Mouse (Mus musculus) T-helper 1 cell (primary cell): ENCODE results near the gene Trim46.

Experiments used
- in situ Hi-C: fragments of 300-600 bp; cut with MboI, MseI; formaldehyde crosslinking; loops from one replicate; pipeline ENCODE4 v1.15.1; 2025; ENCODE audit warnings: high pct_unique_total_duplicates

The Trim46 gene

DNA sequence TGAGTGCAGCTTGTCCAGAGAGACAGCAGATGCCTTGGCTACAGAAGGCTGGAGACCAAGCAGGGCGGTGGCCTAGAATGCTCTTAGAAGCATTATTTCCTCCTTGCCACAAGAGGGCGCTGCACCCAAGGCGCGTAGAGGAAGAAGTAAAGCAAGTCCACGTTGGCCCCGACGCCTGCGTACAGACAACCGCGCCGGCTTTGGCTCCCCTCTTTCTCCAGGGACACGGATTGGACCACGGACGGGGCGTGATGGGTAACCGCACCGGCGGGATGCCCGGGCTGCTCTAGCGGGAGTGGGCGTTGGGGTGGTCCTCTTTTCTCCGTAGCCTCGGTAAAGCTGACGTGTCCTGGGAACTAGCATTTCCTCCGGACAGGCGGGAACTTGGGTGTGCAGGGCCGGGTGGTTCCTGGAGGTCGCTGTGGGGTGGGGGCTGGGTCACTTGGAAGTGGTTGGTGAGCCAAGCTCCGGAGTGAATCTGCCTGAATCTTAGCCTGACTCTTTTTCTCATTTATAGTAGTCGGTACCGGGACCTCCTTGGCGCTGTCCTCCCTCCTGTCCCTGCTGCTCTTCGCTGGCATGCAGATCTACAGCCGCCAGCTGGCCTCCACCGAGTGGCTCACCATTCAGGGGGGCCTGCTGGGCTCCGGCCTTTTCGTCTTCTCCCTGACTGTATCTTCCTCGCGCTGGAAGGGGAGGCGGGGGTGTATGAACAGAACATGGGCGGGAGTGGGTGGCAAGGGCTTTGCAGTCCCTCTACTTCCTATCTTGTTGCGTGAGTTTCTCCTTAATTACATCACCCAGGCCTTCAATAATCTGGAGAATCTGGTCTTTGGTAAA, at the start of gene Trim46:
TSS of gene Trim46 (minus strand) at position 49 of the 840 bp plus-strand sequence.
- in situ Hi-C loops: loop anchor here (5.0 kb wide), 1 partner anchor 36 kb away; the partner anchor contains the start of gene Efna1

DNA sequence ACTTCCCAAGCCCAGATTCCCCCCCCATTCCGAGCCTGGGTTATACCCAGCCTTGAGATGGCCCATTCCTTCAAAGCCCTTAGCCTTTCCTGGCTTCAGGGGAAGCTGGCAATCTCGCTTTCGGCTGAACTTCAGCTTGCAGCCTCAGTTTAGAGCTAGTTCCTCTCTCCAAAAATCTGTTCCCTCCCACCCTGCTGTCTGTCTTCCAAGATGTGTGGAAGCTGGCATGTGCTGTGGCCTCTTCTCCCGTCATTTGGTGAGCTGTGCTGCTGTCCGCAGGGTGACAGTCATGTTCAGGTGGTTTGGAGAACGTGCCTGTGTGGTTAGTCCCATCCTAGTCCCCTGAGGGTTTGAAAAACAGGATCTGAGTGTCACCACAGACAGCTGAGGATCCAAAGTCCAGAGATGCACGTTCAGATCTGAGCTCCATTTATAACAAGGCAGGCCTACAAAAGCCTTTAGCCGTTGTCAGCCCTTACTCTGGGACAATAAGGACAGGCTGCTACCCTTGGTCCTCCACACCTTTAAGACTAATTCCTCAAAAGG, 49.6 kb upstream of the Trim46 start:
- in situ Hi-C loops: no loop called here

DNA sequence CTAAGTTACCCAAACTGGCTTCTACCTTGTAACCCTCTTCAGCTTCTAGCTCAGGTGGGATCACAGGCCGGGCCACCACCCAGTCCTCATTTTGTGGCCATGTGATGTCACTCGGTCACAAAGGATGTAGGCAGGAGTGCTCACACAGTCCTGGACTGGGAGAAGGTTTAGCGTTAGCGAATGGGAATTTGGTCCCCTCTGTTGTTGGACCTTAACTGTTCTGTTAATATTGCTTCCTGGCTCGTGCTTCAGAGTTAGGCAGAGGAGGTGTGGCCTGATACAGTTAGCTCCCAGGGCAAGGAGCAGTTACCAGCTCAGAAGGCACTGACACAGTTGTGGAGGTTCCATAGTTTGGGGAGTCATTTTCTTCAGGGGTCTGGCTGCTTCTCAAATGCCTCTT, 48.1 kb upstream of the Trim46 start:
- in situ Hi-C loops: no loop called here

DNA sequence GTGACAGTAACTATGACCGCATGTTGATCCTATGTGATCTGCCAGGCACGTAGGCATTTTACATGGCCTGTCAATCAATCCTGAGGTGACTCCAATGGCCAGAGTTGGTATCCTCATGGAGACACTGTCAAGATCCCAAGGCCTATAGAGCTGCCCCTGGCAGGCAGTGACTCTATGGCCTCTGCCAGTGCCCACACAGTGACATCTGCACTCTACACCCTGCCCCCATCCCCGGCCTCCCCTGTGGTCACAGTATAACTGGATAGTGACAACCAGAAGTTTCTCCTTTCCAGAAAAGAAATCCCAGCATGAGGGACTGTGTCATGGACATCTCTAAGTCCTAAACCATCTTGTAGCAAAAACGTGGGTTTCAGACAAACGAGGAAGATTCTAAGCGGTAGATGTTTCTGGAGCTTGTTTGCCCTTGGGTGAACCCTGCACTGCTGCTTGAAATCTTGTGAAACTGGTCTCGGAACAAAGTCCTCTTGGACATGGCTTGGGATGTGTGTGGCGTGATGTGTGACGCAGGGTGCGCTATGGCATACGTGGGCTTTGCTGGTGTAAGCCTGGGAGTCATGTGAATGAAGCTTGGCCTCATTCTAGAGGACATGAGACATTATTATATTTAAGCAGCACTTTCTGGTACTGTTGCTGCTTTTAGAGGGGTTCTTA, 47.3 kb upstream of the Trim46 start:
- in situ Hi-C loops: no loop called here

DNA sequence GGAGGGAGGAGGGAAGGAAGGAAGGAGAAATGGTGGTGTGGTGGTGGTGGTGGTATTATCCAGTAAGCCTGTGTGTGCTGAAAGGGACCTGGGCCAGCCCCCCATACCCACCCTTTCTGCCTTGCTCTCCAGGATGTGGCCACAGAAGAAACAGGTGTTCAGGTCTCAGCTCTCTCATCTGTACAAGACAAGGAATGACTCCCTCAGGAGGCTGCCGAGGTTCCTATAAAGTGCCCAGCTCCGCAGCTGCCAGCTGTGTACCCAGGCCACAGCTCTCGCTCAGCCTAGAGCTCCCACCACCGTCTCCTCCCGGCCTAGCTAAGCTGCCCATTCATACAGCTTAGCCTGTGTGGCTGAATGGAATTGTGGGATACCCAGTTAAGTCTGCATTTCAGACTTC, 46.2 kb upstream of the Trim46 start:
- in situ Hi-C loops: no loop called here

DNA sequence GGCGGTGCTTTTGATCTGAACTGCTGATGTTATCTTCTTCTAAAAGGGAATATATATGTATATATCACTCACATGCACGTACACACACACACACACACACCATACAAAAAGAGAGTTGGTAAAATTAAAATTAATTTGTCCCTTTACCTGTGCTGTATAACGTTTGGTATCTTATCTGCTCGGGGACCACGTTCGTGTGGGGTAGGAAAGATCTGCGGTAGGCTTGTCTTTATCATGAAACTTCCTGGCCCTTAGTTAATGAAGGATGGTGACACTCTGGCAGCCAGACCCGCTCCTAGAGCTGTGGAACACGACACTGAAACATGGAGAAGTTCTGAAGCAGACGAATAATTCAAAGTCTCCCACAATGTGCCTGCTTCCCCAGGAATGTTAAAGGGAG, 45.8 kb upstream of the Trim46 start:
- in situ Hi-C loops: no loop called here

DNA sequence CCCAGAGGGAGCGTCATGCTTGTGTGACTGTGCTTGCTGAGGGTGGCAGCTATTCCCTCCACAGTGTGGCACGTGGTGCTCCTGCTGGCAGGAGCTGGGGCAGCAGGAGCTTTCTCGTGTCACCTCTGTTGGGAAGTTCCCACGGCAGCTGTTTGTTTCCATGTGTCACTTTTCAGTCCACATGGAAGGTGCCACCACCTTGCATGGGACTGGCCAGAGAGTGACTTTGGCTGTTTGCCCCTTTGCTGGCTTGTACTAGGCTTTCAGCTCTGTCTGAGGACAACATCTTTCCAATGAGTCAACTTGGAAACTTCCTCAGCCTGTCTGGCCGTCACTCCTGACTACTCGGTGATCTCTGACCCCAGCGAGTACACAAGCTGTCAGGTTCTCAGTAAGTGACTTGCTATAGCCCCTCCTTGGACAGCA, 42.4 kb upstream of the Trim46 start:
- in situ Hi-C loops: no loop called here

DNA sequence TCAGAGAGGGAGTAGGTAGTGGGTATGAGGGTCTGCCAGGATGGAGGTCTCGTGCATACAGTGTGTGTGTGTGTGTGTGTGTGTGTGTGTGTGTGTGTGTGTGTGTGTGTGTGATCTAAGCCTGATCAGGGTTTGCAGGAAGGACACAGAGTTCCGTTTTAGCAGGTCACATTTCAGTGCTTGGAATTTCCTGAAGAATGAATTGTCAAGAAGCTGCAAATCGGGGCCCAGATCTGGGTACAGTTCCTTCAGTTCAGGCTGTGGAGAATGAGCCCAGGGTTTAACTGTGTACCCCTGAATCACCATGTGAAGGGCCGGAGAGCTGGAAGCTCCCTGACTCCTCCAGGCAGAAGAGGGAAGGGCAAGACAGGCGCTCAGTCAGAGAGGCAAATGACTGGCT, 41.2 kb upstream of the Trim46 start:
- in situ Hi-C loops: no loop called here

DNA sequence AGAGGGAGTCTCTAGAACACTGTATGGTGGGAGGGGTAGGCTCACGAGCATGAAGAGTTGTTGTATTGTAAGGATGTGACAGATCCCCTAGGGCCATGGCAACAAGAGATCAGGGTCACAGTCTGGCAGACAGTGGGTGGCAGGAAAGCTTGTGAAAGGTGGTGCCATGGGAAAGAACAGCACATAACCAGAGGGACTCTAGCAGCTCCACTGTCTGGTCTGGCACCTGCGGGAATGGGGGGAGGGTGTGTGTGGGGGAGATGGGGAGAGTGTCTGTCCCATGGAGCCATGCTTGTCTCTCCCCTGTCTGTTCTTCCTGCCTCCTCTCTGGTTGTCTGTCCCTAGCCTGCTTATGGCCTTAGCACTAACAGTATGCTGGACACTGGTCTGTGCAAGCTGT, 39.4 kb upstream of the Trim46 start:
- in situ Hi-C loops: no loop called here

DNA sequence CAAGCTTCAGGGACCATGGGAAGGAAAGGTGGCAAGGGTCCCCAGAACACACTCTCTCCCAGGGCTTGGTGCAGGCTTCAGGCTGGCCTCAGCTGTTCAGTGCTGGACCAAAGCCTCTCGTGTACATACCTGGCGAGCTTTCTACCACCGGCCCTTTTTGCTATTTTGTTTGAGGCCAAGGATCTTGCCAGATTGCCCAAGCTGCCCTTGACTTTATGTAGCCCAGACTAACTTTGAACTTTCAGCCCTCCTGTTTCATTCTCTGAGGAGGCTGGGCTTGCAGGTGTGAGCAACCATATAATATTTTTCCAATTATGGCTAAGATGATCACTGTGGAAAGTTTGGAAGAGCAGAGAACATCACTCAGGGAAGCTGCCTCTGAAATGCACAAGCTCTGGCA, 38.2 kb upstream of the Trim46 start:
- in situ Hi-C loops: loop anchor here (5.0 kb wide), 1 partner anchor 37 kb away; the partner anchor contains the start of genes Krtcap2 and Trim46

DNA sequence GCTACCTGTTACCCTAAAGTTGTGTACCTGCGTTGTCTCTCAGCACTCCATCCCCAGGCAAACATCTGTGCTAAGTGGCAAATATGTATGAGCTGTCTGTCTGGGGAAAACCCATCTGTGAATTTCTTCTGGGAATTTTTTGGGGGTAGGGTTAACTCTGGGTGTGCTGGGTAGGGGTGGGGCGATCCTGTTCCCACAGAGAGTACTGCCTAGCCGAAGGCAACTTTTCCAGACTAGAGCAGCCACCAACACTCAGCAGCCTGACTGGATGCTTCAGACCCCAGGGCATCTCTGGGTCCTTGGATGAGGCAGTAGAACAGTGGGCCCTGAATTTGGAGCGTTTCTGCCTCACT, 36.2 kb upstream of the Trim46 start:
- in situ Hi-C loops: loop anchor here (5.0 kb wide), 1 partner anchor 35 kb away; the partner anchor contains the start of genes Krtcap2 and Trim46

DNA sequence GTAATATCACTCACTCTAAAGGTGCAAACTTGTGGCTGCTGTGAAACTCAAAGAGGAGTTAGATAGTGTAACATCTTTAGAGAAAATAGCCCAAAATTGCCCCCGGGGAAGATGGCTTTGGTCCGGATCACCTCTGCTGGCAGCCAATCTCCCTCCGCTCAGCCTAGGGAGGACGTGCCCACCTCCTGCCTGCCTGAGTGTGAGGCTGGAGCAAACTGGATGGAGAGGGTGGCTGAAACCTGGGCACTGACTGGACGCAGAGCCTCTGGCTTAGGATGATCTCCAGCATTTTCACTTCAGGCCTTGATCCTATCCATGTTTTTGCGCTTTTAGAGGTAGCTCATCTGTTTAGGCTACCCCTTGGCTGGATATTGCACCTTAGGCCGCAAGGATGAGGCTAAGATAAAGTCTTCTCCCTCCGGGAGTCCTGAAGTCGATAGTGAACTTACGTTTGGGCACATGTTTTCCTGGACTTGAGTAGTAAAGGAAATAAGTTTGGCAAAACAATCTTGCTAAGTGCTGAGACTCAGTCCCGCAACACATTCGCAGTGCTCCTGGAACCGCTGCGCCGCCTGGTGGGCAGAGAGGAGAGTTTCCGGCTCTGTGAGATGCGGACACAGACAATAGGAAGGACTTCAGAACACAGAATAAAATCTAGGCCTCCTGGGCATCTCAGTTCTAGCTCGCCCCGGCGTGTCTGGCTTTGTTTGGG, 35.6 kb upstream of the Trim46 start:
- in situ Hi-C loops: loop anchor here (5.0 kb wide), 1 partner anchor 34 kb away; the partner anchor contains the start of genes Krtcap2 and Trim46

DNA sequence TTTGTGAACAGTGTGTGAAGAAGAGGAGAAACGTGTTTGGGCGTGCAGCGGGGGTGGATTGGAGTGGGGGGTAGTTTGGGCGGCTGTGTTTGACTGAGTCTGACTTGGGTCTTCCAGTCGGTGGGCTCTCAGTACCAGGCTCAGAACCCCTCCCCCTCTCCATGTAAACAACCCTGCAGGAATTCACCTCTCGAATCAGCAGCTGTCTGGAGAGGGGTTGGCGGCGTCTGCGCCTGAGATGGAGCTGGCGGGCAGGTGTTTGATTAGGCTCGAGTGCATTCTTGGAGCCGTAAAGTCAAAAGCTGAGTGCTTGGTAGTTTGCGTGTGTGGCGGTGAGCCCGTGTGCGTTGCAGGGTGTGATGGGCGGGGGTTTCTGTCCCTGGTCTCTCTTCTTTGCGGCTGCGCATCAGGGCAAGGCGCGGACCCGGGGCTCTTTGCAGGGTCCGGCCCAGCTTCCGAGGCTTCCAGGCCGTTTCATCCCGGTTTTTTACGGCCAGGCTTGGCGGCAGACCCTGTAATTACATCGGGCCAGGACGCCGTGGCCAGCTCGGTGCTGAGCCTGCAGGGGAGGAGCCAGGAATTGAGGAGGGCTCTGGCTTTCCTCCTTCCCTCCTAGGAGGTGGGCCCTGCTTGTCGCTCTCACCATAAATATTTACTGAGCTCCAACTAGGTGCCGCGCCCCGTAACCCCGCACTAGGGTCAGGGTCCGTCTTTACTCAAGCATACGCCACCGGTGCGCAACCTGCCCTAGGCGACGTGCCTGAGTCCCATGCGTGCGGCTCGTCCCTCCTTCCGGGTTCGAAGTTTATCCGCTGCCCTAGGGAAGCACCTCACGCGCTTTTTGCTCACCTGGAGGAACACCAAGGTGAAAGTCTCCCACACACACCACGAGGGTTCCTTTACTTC, 34.8 kb upstream of the Trim46 start, which contains the start of gene Efna1:
TSS of gene Efna1 (minus strand) at position 537 of the 906 bp plus-strand sequence.
- in situ Hi-C loops: loop anchor here (5.0 kb wide), 1 partner anchor 34 kb away; the partner anchor contains the start of genes Krtcap2 and Trim46

DNA sequence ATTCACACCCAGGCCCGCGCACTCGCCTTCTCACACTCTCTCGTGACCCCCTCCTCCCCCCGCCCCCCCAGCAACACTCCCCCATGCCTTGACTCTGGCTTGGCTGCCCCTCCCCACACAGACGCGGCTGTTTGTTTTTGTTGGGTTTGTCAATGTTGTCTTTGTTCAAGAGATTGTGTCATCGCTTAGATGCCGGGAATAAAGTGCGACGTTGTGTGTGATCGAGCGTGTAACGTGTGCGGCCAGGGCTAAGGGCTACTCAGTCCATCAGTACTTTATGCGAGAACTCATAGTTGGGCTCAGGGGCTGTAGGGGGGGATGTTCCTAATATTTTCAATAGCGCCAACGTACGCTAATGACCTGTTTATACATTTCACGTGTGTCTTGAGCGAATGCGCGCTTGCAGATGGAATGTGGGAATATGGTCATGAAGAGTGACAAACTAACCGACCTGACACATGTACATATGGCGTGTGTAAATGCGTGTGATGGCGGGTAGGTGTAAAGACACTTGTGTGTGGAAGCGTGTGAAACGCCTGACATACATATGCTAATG, 34.0 kb upstream of the Trim46 start:
- in situ Hi-C loops: loop anchor here (5.0 kb wide), 1 partner anchor 33 kb away; the partner anchor contains the start of genes Krtcap2 and Trim46

DNA sequence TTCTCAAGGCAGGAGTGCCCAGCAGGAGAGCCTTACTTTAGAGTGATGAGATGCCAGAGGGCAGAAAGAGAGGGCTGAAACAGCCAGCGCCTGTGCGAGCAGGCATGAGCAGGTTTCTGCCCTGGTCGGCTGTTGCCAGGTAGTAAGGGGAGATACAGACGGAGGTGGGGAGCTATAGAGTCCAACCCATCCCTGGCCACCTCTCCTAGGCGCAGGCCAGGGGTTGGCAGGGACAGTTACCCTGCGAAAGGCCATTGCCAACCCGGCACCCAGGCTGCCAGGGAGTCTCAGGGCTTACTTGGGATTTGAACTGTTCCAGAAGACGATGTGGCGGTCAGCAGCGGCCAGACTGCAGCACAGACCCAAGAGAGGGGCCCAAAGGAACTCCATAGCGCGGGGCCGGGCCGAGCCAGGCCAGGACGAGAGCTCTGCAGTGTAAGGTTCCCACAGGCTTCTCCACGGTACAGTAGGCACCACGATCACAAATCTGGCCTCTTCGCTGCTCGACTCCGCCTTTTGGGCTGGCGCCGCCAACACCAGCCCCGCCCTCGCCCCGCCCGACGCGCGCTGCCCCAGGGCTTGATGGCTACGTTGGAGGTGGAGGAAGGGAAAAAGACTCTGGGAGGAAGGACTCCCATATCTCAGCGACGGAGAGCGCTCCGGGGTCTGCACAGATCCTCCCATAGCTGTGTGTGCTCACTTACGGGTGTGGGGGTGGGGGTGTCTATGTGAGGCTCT, 33.2 kb upstream of the Trim46 start:
- in situ Hi-C loops: no loop called here

DNA sequence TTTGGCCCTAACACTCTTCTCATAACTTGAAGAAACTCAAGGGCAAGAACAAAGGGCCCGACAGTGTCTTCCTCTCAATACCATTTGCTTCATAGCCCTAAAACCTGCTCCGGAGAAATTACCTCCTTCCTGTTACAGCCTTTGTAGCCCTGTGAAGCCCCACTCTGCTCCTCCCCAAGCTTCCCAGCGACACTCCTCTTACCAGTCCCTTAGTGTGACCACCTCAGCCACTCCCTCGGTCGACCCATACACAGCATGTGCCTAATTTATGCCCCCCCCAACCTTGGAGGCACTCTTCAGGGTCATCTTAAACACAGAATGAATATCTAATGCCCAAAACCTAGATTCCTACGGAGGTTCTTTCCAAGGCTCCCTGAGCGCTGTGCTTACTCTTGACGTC, 32.5 kb upstream of the Trim46 start:
- in situ Hi-C loops: no loop called here

DNA sequence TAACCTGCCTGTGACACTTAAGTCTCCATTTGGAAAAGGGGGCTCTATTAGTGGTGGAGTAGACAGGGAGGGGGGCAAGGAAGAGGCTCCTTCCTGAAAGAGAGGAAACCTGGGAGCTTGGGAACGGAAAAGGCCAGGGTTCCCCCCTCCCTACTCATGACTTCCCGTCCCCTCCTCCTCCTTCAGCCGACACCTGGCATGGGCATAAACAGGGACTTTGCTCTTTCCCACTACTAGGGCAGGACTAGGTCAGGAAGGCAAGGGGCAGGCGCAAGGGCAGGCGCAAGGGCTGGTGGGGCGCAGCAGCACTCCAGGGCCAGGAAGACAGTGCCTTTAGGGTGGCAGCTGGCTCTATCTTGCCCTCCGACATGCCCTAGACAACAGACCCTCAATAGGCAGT, 32.0 kb upstream of the Trim46 start:
- in situ Hi-C loops: no loop called here

DNA sequence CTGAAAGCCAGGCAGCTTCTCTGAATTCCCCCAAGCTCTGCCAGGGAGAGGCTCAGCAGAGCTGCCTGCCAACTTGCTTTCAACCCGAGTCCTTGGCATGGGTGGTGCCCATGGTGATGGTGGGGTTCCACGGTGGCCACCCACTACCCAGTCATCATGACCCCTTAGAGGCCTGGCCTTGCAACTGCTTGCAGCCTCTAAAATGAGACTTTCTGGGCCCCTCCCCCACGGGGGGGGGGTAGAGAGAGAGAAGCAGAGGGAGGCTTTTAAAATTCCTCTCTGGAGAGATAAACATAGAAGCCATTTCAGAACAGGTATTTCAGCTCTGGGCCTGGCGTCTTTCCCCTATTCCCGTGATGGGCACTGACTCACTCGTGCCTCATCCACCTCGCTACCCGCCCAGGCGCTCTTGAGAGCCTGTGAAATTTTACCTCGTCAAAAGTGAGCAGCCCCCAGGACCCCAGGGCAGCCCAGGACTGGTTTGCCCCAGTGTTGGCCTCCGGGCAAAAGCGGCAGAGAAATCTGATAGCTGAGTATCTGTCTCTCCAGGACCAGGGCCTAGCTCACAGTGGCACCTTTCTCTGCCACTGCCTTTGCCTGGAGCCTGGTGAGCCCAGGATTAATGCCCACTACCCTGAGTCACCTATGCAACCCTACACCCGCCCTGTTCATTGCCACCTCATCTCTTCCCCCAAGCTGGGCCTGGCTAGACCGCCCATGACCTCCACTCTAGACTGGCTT, 31.3 kb upstream of the Trim46 start:
- in situ Hi-C loops: no loop called here

DNA sequence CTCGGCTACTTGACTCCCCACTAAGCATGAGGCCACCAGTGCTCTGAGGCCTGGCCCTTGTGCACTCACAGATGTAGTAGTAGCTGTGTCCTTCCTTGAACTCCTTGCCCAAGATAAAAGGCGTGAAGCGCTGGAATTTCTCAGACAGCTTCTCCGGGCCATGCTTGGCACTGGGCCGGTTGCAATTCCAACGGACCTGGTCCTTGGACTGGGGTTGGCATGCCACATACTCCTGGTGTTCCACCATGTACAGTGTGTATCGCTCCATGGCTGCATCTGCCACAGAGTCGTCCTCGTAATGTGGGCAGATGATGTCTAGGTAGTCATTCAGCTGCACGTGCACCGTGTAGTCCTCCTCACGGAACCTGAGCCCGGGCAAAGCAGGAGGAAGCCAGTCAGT, 30.0 kb upstream of the Trim46 start:
- in situ Hi-C loops: no loop called here
